Mouse (Mus musculus) CD4-positive, CD25-positive, alpha-beta regulatory T cell, adult 2 months (primary cell): ENCODE results near the gene Hamp.

Experiments used
- DNase-seq: peaks from one replicate; pipeline ENCODE4 v3.0.0-alpha.2; 2012; ENCODE audit warnings: low read depth, low spot score

Gene Hamp

GRCm38 (mm10) chr7:30908992-30909431 lies 34.8 kb downstream of the Hamp start:
- no peak for DNase-seq

GRCm38 (mm10) chr7:30908277-30908991 lies 35.4 kb downstream of the Hamp start:
- DNase-seq: no peak

GRCm38 (mm10) chr7:30904042-30904441 lies 39.8 kb downstream of the Hamp start:
- DNase-seq: peak; percentile 60

DNA sequence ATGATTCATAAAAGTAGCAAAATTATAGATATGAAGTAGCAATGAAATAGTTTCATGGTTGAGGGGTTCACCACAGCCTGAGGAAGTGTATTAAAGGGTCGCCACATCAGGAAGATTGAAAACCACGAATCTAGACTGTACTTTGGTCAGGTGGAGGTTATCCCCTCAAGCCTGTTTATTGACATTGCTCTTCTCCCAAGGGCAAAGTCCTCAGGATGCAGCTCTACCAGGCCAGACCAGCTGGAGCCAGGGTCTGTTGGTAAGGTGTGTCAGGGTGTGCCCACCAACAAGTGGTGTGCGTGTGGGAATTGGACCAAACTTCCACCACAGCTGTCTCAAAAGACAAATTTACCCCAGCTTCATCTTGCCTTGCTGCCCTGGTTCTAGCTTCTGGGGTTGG lies 48.6 kb downstream of the Hamp start:
- no peak for DNase-seq

DNA sequence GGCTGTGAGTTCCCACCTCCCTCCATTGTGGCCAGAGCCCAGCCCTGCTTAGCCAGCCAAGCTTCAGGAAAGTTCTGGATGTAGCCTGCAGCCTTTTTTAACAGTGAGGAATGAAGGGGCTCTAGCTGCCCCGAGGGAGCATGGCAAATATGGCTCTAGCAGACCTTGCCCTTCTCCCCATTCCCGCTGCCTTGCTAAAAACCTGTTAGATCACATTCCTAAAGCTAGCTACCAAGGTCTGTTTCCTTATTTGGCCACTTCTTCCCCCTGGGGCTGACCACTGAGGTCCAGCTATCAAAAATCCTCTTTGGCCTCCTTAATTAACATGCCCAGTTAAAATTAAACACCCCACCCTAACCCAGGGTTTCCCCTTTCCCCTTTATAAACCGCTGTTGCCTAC lies 51.3 kb downstream of the Hamp start:
- no peak for DNase-seq
